Mouse (Mus musculus) E14TG2a.4 (cell line): Measurements from ENCODE around the gene Olfr9.

Experiments used
- CTCF ChIP-seq: conservative IDR thresholded peaks from 2 replicates; pipeline ENCODE4 v1.5.1; 2014; ENCODE audit warnings: low read length
- NANOG ChIP-seq: IDR thresholded peaks from 2 replicates; pipeline ENCODE4 v1.6.1; 2014; ENCODE audit warnings: borderline replicate concordance, low read length, mixed read lengths

DNA sequence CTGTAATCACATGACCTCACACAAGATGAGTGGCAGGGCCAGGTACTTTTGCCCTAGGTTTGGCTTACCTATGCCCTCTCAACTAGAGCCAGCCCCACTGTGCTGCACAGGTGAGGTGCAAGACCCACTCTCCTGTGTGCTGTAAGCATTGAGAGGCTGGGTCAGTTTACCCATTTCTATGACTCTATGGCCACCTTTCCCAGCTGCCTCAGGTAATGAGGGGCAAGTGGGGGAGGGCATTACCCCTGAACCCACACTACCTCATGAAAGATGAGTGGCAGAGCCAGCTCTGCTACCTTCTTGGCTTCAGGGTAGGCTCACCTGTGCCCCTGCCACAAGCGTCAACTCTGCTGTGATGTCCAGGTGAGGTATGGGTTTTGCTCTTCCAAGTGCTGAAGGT lies 6.6 kb downstream of the Olfr9 start:
- no peak for TF ChIP-seq CTCF
- TF ChIP-seq NANOG, result no peak
